Mouse (Mus musculus) liver, embryonic 15.5 days (tissue): ENCODE results near the gene Myrip. TPM values are rescaled to one million over a fixed set of nuclear protein-coding genes. Genes with fewer than 3 reads are reported as not detected.
"Not testable (repeated sequence)": the region's sequence is repeated elsewhere in the genome, so short reads cannot be mapped to it uniquely, and the experiment has no call there.

Experiments
- ATAC-seq: fragments of 200-750 bp; cut with Nextera tagmentation; 2 replicates; pipeline ENCODE4 v1.8.0; 2017; ENCODE audit warnings: moderate number of reproducible peaks, mild to moderate bottlenecking, moderate library complexity; ENCODE audit not compliant: insufficient read depth
- H3K27ac ChIP-seq: fragments of 300-500 bp; sonication (generic); replicated peaks from 2 replicates; pipeline ENCODE4 v1.5.1; 2015; ENCODE audit warnings: mild to moderate bottlenecking, inconsistent platforms
- H3K27me3 ChIP-seq: fragments of 300-500 bp; sonication (generic); 2 replicates; pipeline ENCODE4 v1.6.1; 2015; ENCODE audit warnings: mild to moderate bottlenecking, inconsistent platforms
- H3K36me3 ChIP-seq: fragments of 300-500 bp; sonication (generic); replicated peaks from 2 replicates; pipeline ENCODE4 v1.6.1; 2015; ENCODE audit warnings: moderate library complexity, mild to moderate bottlenecking, inconsistent platforms
- H3K4me1 ChIP-seq: fragments of 300-500 bp; sonication (generic); replicated peaks from 2 replicates; pipeline ENCODE4 v1.6.1; 2015; ENCODE audit warnings: inconsistent platforms
- H3K4me2 ChIP-seq: fragments of 300-500 bp; sonication (generic); 2 replicates; pipeline ENCODE4 v1.6.1; 2015; ENCODE audit warnings: moderate library complexity, mild to moderate bottlenecking, inconsistent platforms
- H3K4me3 ChIP-seq: fragments of 300-500 bp; sonication (generic); replicated peaks from 2 replicates; pipeline ENCODE4 v1.5.1; 2015; ENCODE audit warnings: mild to moderate bottlenecking, inconsistent platforms
- H3K9ac ChIP-seq: fragments of 300-500 bp; sonication (generic); 2 replicates; pipeline ENCODE4 v1.6.1; 2015; ENCODE audit warnings: moderate library complexity, mild to moderate bottlenecking, inconsistent platforms
- H3K9me3 ChIP-seq: fragments of 300-500 bp; sonication (generic); replicated peaks from 2 replicates; pipeline ENCODE4 v1.6.1; 2016; ENCODE audit warnings: inconsistent platforms
- WGBS: fragments of 180-500 bp; shearing (Covaris S2); methylation state at CpG from one replicate; pipeline ENCODE4 v1.1.7; 2015; ENCODE audit warnings: mixed read lengths; ENCODE audit not compliant: insufficient replicate concordance; 5-methylcytosine and 5-hydroxymethylcytosine counted together
- polyA plus RNA-seq: library from polyadenylated mRNA; unstranded; fragments of >200 nt; fragmentation: Nextera tagmentation; extraction: Ambion mirVana; gene quantifications from 2 replicates; pipeline ENCODE4 v1.2.1, GENCODE M21; 2015

Myrip gene
- 0.02 TPM in 1 of 2 replicates, not detected in the other for polyA plus RNA-seq

GRCm38 (mm10) chr9:120301213-120301612 is at the start of gene Myrip:
Myrip (plus strand) TSS chr9:120301513.
- not testable (repeated sequence) for H3K9me3 ChIP-seq, H3K4me3 ChIP-seq, H3K9ac ChIP-seq, H3K27ac ChIP-seq, H3K4me1 ChIP-seq, H3K4me2 ChIP-seq, H3K36me3 ChIP-seq, ATAC-seq
- peaks cover 50% of the 10 kb centered on the region for H3K27me3 ChIP-seq
- 38% methylated on average over 1 of the region's 1 CpGs for WGBS

GRCm38 (mm10) chr9:120259805-120260204 is 41.5 kb upstream of the Myrip start:
- Histone ChIP-seq H3K4me1 (no peaks in the 10 kb centered on the region), H3K4me2 (no peak overlapping the region), H3K9me3 (no peaks in the 10 kb centered on the region), H3K36me3 (no peaks in the 10 kb centered on the region), H3K4me3 (no peak overlapping the region), H3K9ac (no peak overlapping the region), H3K27me3 (no peaks in the 10 kb centered on the region), H3K27ac (no peak overlapping the region)
- 36% methylated on average over 8 of the region's 8 CpGs for WGBS
- ATAC-seq, result no peak; the same call in 1 of the 2 replicates

DNA sequence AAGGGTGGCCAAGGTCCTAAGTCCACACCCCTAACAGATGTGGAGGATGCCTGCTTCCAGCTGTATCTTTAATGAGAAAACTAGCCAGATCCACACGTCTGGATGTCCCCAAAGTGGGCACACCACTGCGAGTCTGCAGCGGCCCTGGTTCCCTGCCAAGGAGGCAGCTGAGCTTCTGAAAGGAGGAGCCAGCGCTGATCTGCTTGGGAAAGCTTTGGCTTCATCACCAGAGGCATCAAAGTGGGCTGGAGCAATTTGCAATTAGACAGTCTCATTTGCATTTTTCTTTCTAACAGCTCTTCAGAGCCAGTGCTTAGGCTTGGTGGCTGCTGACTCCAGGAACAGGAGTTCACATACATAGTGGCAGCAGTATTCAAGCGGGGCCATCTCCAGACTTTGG is 37.3 kb upstream of the Myrip start:
- no peak for ATAC-seq
- H3K9ac ChIP-seq, result no peak overlapping the region
- no peaks in the 10 kb centered on the region for H3K9me3 ChIP-seq
- no peak overlapping the region for H3K4me3 ChIP-seq
- no peaks in the 10 kb centered on the region for H3K36me3 ChIP-seq
- H3K4me1 ChIP-seq, result no peaks in the 10 kb centered on the region
- no peak overlapping the region for H3K4me2 ChIP-seq
- no peak overlapping the region for H3K27ac ChIP-seq
- WGBS, result 57% methylated on average over 5 of the region's 5 CpGs
- H3K27me3 ChIP-seq, result no peaks in the 10 kb centered on the region

DNA sequence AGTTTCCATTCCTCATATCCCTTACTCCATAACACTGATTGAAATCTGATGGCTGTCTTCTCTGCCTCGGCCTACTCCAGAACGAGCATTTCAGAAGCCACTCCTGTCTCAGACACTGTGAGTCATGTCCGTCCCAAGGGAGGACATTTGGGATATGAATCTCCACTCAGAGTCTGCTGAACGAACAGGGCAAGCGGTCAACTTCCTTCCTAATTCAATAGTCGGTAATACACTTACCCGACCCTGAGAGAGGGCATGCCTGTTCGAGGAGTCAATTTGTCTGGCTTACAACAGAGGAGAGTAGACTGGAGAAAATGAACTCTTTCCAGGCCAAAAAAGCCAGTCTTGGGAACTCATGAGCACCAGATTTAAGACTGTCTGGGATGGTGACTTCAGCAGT is 28.2 kb upstream of the Myrip start:
- Histone ChIP-seq H3K9me3 (no peaks in the 10 kb centered on the region), H3K4me2 (no peak overlapping the region), H3K27me3 (no peaks in the 10 kb centered on the region), H3K36me3 (no peaks in the 10 kb centered on the region), H3K27ac (no peak overlapping the region), H3K4me3 (no peak overlapping the region), H3K4me1 (no peaks in the 10 kb centered on the region), H3K9ac (no peak overlapping the region)
- no peak for ATAC-seq
- WGBS, result 37% methylated on average over 8 of the region's 8 CpGs

- WGBS, result 62% methylated on average over 7 of the region's 7 CpGs
- no peaks in the 10 kb centered on the region for H3K36me3 ChIP-seq
- H3K4me2 ChIP-seq, result no peak overlapping the region
- no peak overlapping the region for H3K9ac ChIP-seq
- H3K27me3 ChIP-seq, result no peaks in the 10 kb centered on the region
- H3K4me1 ChIP-seq, result no peaks in the 10 kb centered on the region
- H3K27ac ChIP-seq, result no peak overlapping the region
- ATAC-seq, result no peak
- no peak overlapping the region for H3K4me3 ChIP-seq
- H3K9me3 ChIP-seq, result no peaks in the 10 kb centered on the region
Measured at GRCm38 (mm10) chr9:120275226-120275625, 26.1 kb upstream of the Myrip start.

GRCm38 (mm10) chr9:120281147-120281546 is 20.2 kb upstream of the Myrip start:
- no peak for ATAC-seq
- 68% methylated on average over 12 of the region's 12 CpGs for WGBS
- H3K9ac ChIP-seq, result no peak overlapping the region

GRCm38 (mm10) chr9:120282461-120283047 is 18.8 kb upstream of the Myrip start:
- Histone ChIP-seq H3K27ac (no peak overlapping the region), H3K9ac (no peak overlapping the region), H3K4me2 (no peak overlapping the region), H3K4me1 (no peaks in the 10 kb centered on the region), H3K36me3 (no peaks in the 10 kb centered on the region), H3K27me3 (no peaks in the 10 kb centered on the region), H3K4me3 (no peak overlapping the region), H3K9me3 (no peaks in the 10 kb centered on the region)
- ATAC-seq, result no peak
- 49% methylated on average over 9 of the region's 9 CpGs for WGBS

More at GRCm38 (mm10) chr9:120281147-120281546, 20.2 kb upstream of the Myrip start:
- H3K27me3 ChIP-seq, result no peaks in the 10 kb centered on the region
- no peak overlapping the region for H3K4me3 ChIP-seq
- H3K4me2 ChIP-seq, result no peak overlapping the region
- H3K4me1 ChIP-seq, result no peaks in the 10 kb centered on the region
- H3K36me3 ChIP-seq, result no peaks in the 10 kb centered on the region
- H3K9me3 ChIP-seq, result no peaks in the 10 kb centered on the region
- H3K27ac ChIP-seq, result no peak overlapping the region

- Histone ChIP-seq H3K9me3 (no peaks in the 10 kb centered on the region), H3K4me1 (no peaks in the 10 kb centered on the region), H3K4me2 (no peak overlapping the region), H3K9ac (no peak overlapping the region), H3K27ac (no peak overlapping the region), H3K4me3 (no peak overlapping the region), H3K27me3 (no peaks in the 10 kb centered on the region), H3K36me3 (no peaks in the 10 kb centered on the region)
- 77% methylated on average over 12 of the region's 12 CpGs for WGBS
- no peak for ATAC-seq
Measured at GRCm38 (mm10) chr9:120283556-120283955, 17.8 kb upstream of the Myrip start.

DNA sequence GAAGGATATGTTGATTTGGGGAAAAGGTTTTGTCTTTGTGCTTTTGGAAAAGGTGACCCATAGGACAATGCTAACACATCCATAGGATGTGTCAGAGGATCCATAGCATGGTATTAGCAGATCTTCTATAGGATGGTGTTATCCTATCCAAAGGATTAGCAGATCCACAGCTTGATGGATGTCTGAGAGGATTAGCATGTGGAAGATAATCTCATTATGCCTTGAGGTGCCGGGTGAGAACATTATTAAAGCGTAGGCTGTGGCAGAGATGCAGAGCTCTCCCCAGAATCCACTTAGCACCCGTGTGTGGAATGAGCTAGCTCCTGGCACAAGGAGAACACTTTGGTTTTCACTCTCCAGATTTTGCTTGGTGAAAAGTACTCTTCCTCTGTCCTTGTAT is 13.3 kb upstream of the Myrip start:
- H3K9me3 ChIP-seq, result no peaks in the 10 kb centered on the region
- no peaks in the 10 kb centered on the region for H3K36me3 ChIP-seq
- 40% methylated on average over 3 of the region's 3 CpGs for WGBS
- H3K4me3 ChIP-seq, result no peak overlapping the region
- no peaks in the 10 kb centered on the region for H3K27me3 ChIP-seq
- H3K9ac ChIP-seq, result no peak overlapping the region
- H3K4me1 ChIP-seq, result no peaks in the 10 kb centered on the region
- no peak overlapping the region for H3K27ac ChIP-seq
- H3K4me2 ChIP-seq, result no peak overlapping the region
- no peak for ATAC-seq

DNA sequence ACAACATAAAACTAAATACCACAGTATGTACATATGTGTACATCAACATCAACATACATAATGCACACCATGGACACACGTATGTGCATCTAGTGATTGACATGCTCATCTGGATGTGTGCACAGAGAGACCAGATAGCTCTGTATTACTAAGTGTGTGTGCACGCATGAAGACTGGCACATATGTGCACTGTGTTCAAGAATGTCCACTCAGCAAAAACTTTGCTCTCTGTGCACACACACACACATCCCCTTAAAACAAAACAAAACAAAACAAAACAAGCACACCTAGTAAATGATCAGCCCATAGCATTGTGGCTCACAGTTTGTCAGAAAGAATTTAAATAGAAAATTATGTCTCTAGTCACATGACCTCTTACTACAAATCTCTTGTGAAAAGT is 10.9 kb upstream of the Myrip start:
- WGBS, result 55% methylated on average over 2 of the region's 2 CpGs
- Histone ChIP-seq H3K27ac (no peak overlapping the region), H3K9me3 (no peaks in the 10 kb centered on the region), H3K4me1 (no peaks in the 10 kb centered on the region), H3K4me3 (no peak overlapping the region), H3K27me3 (no peaks in the 10 kb centered on the region), H3K9ac (no peak overlapping the region), H3K36me3 (no peaks in the 10 kb centered on the region), H3K4me2 (no peak overlapping the region)
- ATAC-seq, result no peak

GRCm38 (mm10) chr9:120292488-120292887 is 8.8 kb upstream of the Myrip start:
- H3K36me3 ChIP-seq, result no peaks in the 10 kb centered on the region
- H3K9ac ChIP-seq, result no peak overlapping the region
- no peaks in the 10 kb centered on the region for H3K4me1 ChIP-seq
- H3K4me2 ChIP-seq, result no peak overlapping the region
- no peaks in the 10 kb centered on the region for H3K27me3 ChIP-seq
- ATAC-seq, result no peak
- WGBS, result 38% methylated on average over 5 of the region's 5 CpGs
- H3K27ac ChIP-seq, result no peak overlapping the region
- no peak overlapping the region for H3K4me3 ChIP-seq
- no peaks in the 10 kb centered on the region for H3K9me3 ChIP-seq

GRCm38 (mm10) chr9:120295527-120295926 is 5.8 kb upstream of the Myrip start:
- Histone ChIP-seq H3K9ac (no peak overlapping the region), H3K4me2 (no peak overlapping the region), H3K4me3 (no peak overlapping the region), H3K27ac (no peak overlapping the region), H3K36me3 (no peaks in the 10 kb centered on the region), H3K27me3 (no peaks in the 10 kb centered on the region), H3K9me3 (no peaks in the 10 kb centered on the region), H3K4me1 (no peaks in the 10 kb centered on the region)
- WGBS, result 55% methylated on average over 5 of the region's 5 CpGs
- no peak for ATAC-seq
